Mouse (Mus musculus): Measurements from ENCODE around the gene Fitm1. TPM values are rescaled to one million over a fixed set of nuclear protein-coding genes. Genes with fewer than 3 reads are reported as not detected.

Gene Fitm1
- not detected in 2 replicates for polyA plus RNA-seq (2012)

- H3K4me3 ChIP-seq (replicated peaks) = no peak within 1 kb of the TSS
- no peaks in the 10 kb centered on the region for H3K9me3 ChIP-seq (ENCODE audit: control insufficient read depth, low read length)
- H3K27me3 ChIP-seq (ENCODE audit: control insufficient read depth) = no peaks in the 10 kb centered on the region
- H3K4me1 ChIP-seq (ENCODE audit: control insufficient read depth) = peaks cover 46% of the 10 kb centered on the region
- peaks cover 10% of the 10 kb centered on the region for H3K36me3 ChIP-seq (ENCODE audit: control insufficient read depth)
- TF ChIP-seq TAL1 (IDR thresholded peaks at IDR 0.05; ENCODE audit: low read length) = no peak
- TF ChIP-seq GATA1 (IDR thresholded peaks at IDR 0.05; ENCODE audit: low read length) = no peak
Observed at GRCm38 (mm10) chr14:55575302-55575701, at the start of gene Fitm1. Fitm1 (plus strand) TSS chr14:55575617.

GRCm38 (mm10) chr14:55526674-55527073 lies 48.7 kb upstream of the Fitm1 start:
- Histone ChIP-seq H3K4me1 (ENCODE audit: control insufficient read depth) (no peaks in the 10 kb centered on the region; the same call in 1 of the 2 replicates), H3K36me3 (ENCODE audit: control insufficient read depth) (no peaks in the 10 kb centered on the region), H3K9me3 (ENCODE audit: control insufficient read depth, low read length) (no peaks in the 10 kb centered on the region; the same call in 1 of the 2 replicates), H3K27me3 (ENCODE audit: control insufficient read depth) (peaks cover 65% of the 10 kb centered on the region), H3K4me3 (replicated peaks) (no peak overlapping the region)
- TF ChIP-seq GATA1 (IDR thresholded peaks at IDR 0.05; ENCODE audit: low read length) (no peak), TAL1 (IDR thresholded peaks at IDR 0.05; ENCODE audit: low read length) (no peak)

- peaks cover 54% of the 10 kb centered on the region for H3K27me3 ChIP-seq (ENCODE audit: control insufficient read depth)
- no peaks in the 10 kb centered on the region for H3K9me3 ChIP-seq (ENCODE audit: control insufficient read depth, low read length)
- TF ChIP-seq TAL1 (IDR thresholded peaks at IDR 0.05; ENCODE audit: low read length) (no peak), GATA1 (IDR thresholded peaks at IDR 0.05; ENCODE audit: low read length) (no peak)
- H3K4me3 ChIP-seq (replicated peaks) = no peak overlapping the region
- no peaks in the 10 kb centered on the region for H3K36me3 ChIP-seq (ENCODE audit: control insufficient read depth)
- no peaks in the 10 kb centered on the region; the same call in 1 of the 2 replicates for H3K4me1 ChIP-seq (ENCODE audit: control insufficient read depth)
Observed at GRCm38 (mm10) chr14:55527940-55528339, 47.5 kb upstream of the Fitm1 start.

- H3K4me1 ChIP-seq (ENCODE audit: control insufficient read depth) = peaks cover 41% of the 10 kb centered on the region
- no peak for TF ChIP-seq GATA1 (IDR thresholded peaks at IDR 0.05; ENCODE audit: low read length)
- TF ChIP-seq TAL1 (IDR thresholded peaks at IDR 0.05; ENCODE audit: low read length) = no peak
- no peak overlapping the region for H3K4me3 ChIP-seq (replicated peaks)
- H3K36me3 ChIP-seq (ENCODE audit: control insufficient read depth) = no peaks in the 10 kb centered on the region
- H3K27me3 ChIP-seq (ENCODE audit: control insufficient read depth) = peaks cover 4% of the 10 kb centered on the region; the same call in 1 of the 2 replicates
- no peaks in the 10 kb centered on the region for H3K9me3 ChIP-seq (ENCODE audit: control insufficient read depth, low read length)
Observed at GRCm38 (mm10) chr14:55536116-55536745, 39.2 kb upstream of the Fitm1 start.

- peaks cover 59% of the 10 kb centered on the region for H3K4me1 ChIP-seq (ENCODE audit: control insufficient read depth)
- H3K4me3 ChIP-seq (replicated peaks) = peak within 1 kb of the TSS; percentile 84
- peaks cover 36% of the 10 kb centered on the region for H3K36me3 ChIP-seq (ENCODE audit: control insufficient read depth)
- H3K9me3 ChIP-seq (ENCODE audit: control insufficient read depth, low read length) = no peaks in the 10 kb centered on the region
- H3K27me3 ChIP-seq (ENCODE audit: control insufficient read depth) = no peaks in the 10 kb centered on the region
- TF ChIP-seq GATA1 (IDR thresholded peaks at IDR 0.05; ENCODE audit: low read length) (no peak), TAL1 (IDR thresholded peaks at IDR 0.05; ENCODE audit: low read length) (no peak)
Observed at GRCm38 (mm10) chr14:55540067-55540786, 35.2 kb upstream of the Fitm1 start, which contains the start of gene Pck2. Pck2 (plus strand) TSS chr14:55540266.

GRCm38 (mm10) chr14:55540787-55541321 lies 34.6 kb upstream of the Fitm1 start:
- H3K4me3 ChIP-seq (replicated peaks) = peak overlapping the region; percentile 84
- no peak for TF ChIP-seq GATA1 (IDR thresholded peaks at IDR 0.05; ENCODE audit: low read length)
- no peak for TF ChIP-seq TAL1 (IDR thresholded peaks at IDR 0.05; ENCODE audit: low read length)
- peaks cover 59% of the 10 kb centered on the region for H3K4me1 ChIP-seq (ENCODE audit: control insufficient read depth)
- H3K36me3 ChIP-seq (ENCODE audit: control insufficient read depth) = peaks cover 42% of the 10 kb centered on the region
- H3K9me3 ChIP-seq (ENCODE audit: control insufficient read depth, low read length) = no peaks in the 10 kb centered on the region
- H3K27me3 ChIP-seq (ENCODE audit: control insufficient read depth) = no peaks in the 10 kb centered on the region

GRCm38 (mm10) chr14:55542268-55542667 lies 33.1 kb upstream of the Fitm1 start:
- Histone ChIP-seq H3K4me1 (ENCODE audit: control insufficient read depth) (peaks cover 46% of the 10 kb centered on the region), H3K36me3 (ENCODE audit: control insufficient read depth) (peaks cover 56% of the 10 kb centered on the region), H3K4me3 (replicated peaks) (peak overlapping the region; percentile 5), H3K27me3 (ENCODE audit: control insufficient read depth) (no peaks in the 10 kb centered on the region), H3K9me3 (ENCODE audit: control insufficient read depth, low read length) (no peaks in the 10 kb centered on the region)
- TF ChIP-seq TAL1 (IDR thresholded peaks at IDR 0.05; ENCODE audit: low read length) (no peak), GATA1 (IDR thresholded peaks at IDR 0.05; ENCODE audit: low read length) (no peak)

- Histone ChIP-seq H3K36me3 (ENCODE audit: control insufficient read depth) (peaks cover 77% of the 10 kb centered on the region), H3K9me3 (ENCODE audit: control insufficient read depth, low read length) (no peaks in the 10 kb centered on the region), H3K4me1 (ENCODE audit: control insufficient read depth) (peaks cover 41% of the 10 kb centered on the region), H3K4me3 (replicated peaks) (no peak overlapping the region), H3K27me3 (ENCODE audit: control insufficient read depth) (no peaks in the 10 kb centered on the region)
- TF ChIP-seq GATA1 (IDR thresholded peaks at IDR 0.05; ENCODE audit: low read length) (no peak), TAL1 (IDR thresholded peaks at IDR 0.05; ENCODE audit: low read length) (no peak)
Observed at GRCm38 (mm10) chr14:55544334-55544733, 31.1 kb upstream of the Fitm1 start.

GRCm38 (mm10) chr14:55550191-55550590 lies 25.2 kb upstream of the Fitm1 start:
- TF ChIP-seq TAL1 (IDR thresholded peaks at IDR 0.05; ENCODE audit: low read length) (no peak), GATA1 (IDR thresholded peaks at IDR 0.05; ENCODE audit: low read length) (no peak)
- H3K4me1 ChIP-seq (ENCODE audit: control insufficient read depth) = peaks cover 24% of the 10 kb centered on the region
- peaks cover 58% of the 10 kb centered on the region for H3K36me3 ChIP-seq (ENCODE audit: control insufficient read depth)
- H3K27me3 ChIP-seq (ENCODE audit: control insufficient read depth) = no peaks in the 10 kb centered on the region
- H3K4me3 ChIP-seq (replicated peaks) = no peak overlapping the region
- no peaks in the 10 kb centered on the region for H3K9me3 ChIP-seq (ENCODE audit: control insufficient read depth, low read length)

Data from erythroblast, embryonic 14.5 days (primary cell).